Mouse (Mus musculus): ENCODE data around the gene Prpf4. TPM values are rescaled to one million over a fixed set of nuclear protein-coding genes. Genes with fewer than 3 reads are reported as not detected.

The Prpf4 gene
- total RNA-seq, 1 experiment, result 32.6 TPM

GRCm38 (mm10) chr4:62391892-62392291, 16.7 kb upstream of the Prpf4 start:
- no peak for TF ChIP-seq ZNF384 (IDR thresholded peaks at IDR 0.05; ENCODE audit: low read depth, low read length)
- TF ChIP-seq ZC3H11A (IDR thresholded peaks at IDR 0.05; ENCODE audit: borderline replicate concordance, low read depth, low read length), result no peak
- no peak for TF ChIP-seq MAFK (IDR thresholded peaks at IDR 0.05; ENCODE audit: insufficient read depth, low read depth, low read length)
- TF ChIP-seq HCFC1 (IDR thresholded peaks at IDR 0.05; ENCODE audit: borderline replicate concordance, insufficient read depth, low read length), result no peak
- no peak for TF ChIP-seq CHD2 (IDR thresholded peaks at IDR 0.05; ENCODE audit: low read depth, low read length)
- Histone ChIP-seq H3K36me3 (ENCODE audit: control insufficient read depth, insufficient read depth, low read length, poor library complexity, severe bottlenecking) (peaks cover 14% of the 10 kb centered on the region), H3K9ac (ENCODE audit: insufficient read depth, low read depth, low read length, poor library complexity, severe bottlenecking) (no peak overlapping the region), H3K4me3 (ENCODE audit: insufficient read depth in 1 of 2, low read depth in 1 of 2, low read length in 2 of 2, poor library complexity in 1 of 2, severe bottlenecking in 1 of 2) (no peak overlapping the region), H3K4me1 (ENCODE audit: control insufficient read depth in 2 of 2, insufficient read depth in 2 of 2, low read length in 2 of 2, poor library complexity in 1 of 2) (no peaks in the 10 kb centered on the region; a peak in 1 of 4 replicates), H3K9me3 (ENCODE audit: control insufficient read depth, insufficient read depth, low read depth, low read length) (no peaks in the 10 kb centered on the region), H3K27ac (ENCODE audit: insufficient read depth, low read depth, low read length, poor library complexity, severe bottlenecking) (no peak overlapping the region)
- in situ Hi-C loops (cut with MboI; ENCODE audit: low sequenced_read_pairs in 2 of 2, unreplicated experiment in 2 of 2), result no loop called here
- no peak for DNase-seq (ENCODE audit: low read depth, low spot score)

GRCm38 (mm10) chr4:62393459-62393858, 15.1 kb upstream of the Prpf4 start:
- in situ Hi-C loops (cut with MboI; ENCODE audit: low sequenced_read_pairs in 2 of 2, unreplicated experiment in 2 of 2), result no loop called here
- no peak for DNase-seq (ENCODE audit: low read depth, low spot score)

GRCm38 (mm10) chr4:62395806-62396205, 12.8 kb upstream of the Prpf4 start:
- TF ChIP-seq ZC3H11A (IDR thresholded peaks at IDR 0.05; ENCODE audit: borderline replicate concordance, low read depth, low read length) (no peak), ZNF384 (IDR thresholded peaks at IDR 0.05; ENCODE audit: low read depth, low read length) (no peak), CHD2 (IDR thresholded peaks at IDR 0.05; ENCODE audit: low read depth, low read length) (no peak), HCFC1 (IDR thresholded peaks at IDR 0.05; ENCODE audit: borderline replicate concordance, insufficient read depth, low read length) (no peak), MAFK (IDR thresholded peaks at IDR 0.05; ENCODE audit: insufficient read depth, low read depth, low read length) (no peak)
- Histone ChIP-seq H3K9ac (ENCODE audit: insufficient read depth, low read depth, low read length, poor library complexity, severe bottlenecking) (no peak overlapping the region), H3K4me3 (ENCODE audit: insufficient read depth in 1 of 2, low read depth in 1 of 2, low read length in 2 of 2, poor library complexity in 1 of 2, severe bottlenecking in 1 of 2) (no peak overlapping the region), H3K9me3 (ENCODE audit: control insufficient read depth, insufficient read depth, low read depth, low read length) (no peaks in the 10 kb centered on the region), H3K36me3 (ENCODE audit: control insufficient read depth, insufficient read depth, low read length, poor library complexity, severe bottlenecking) (peaks cover 22% of the 10 kb centered on the region), H3K4me1 (ENCODE audit: control insufficient read depth in 2 of 2, insufficient read depth in 2 of 2, low read length in 2 of 2, poor library complexity in 1 of 2) (peaks cover 0 to 6% of the 10 kb centered on the region in 2 experiments; a peak in 2 of 4 replicates), H3K27ac (ENCODE audit: insufficient read depth, low read depth, low read length, poor library complexity, severe bottlenecking) (no peak overlapping the region)
- DNase-seq (ENCODE audit: low read depth, low spot score), result no peak
- in situ Hi-C loops (cut with MboI; ENCODE audit: low sequenced_read_pairs in 2 of 2, unreplicated experiment in 2 of 2), result no loop called here

More at GRCm38 (mm10) chr4:62393459-62393858, 15.1 kb upstream of the Prpf4 start:
- Histone ChIP-seq H3K9ac (ENCODE audit: insufficient read depth, low read depth, low read length, poor library complexity, severe bottlenecking) (peak overlapping the region; percentile 15; the same call in 1 of the 2 replicates), H3K4me3 (ENCODE audit: insufficient read depth in 1 of 2, low read depth in 1 of 2, low read length in 2 of 2, poor library complexity in 1 of 2, severe bottlenecking in 1 of 2) (no peak overlapping the region), H3K27ac (ENCODE audit: insufficient read depth, low read depth, low read length, poor library complexity, severe bottlenecking) (peak overlapping the region; percentile 18; the same call in 1 of the 2 replicates), H3K4me1 (ENCODE audit: control insufficient read depth in 2 of 2, insufficient read depth in 2 of 2, low read length in 2 of 2, poor library complexity in 1 of 2) (no peaks in the 10 kb centered on the region; a peak in 2 of 4 replicates), H3K9me3 (ENCODE audit: control insufficient read depth, insufficient read depth, low read depth, low read length) (no peaks in the 10 kb centered on the region), H3K36me3 (ENCODE audit: control insufficient read depth, insufficient read depth, low read length, poor library complexity, severe bottlenecking) (peaks cover 14% of the 10 kb centered on the region)
- TF ChIP-seq ZNF384 (IDR thresholded peaks at IDR 0.05; ENCODE audit: low read depth, low read length) (no peak), ZC3H11A (IDR thresholded peaks at IDR 0.05; ENCODE audit: borderline replicate concordance, low read depth, low read length) (no peak), HCFC1 (IDR thresholded peaks at IDR 0.05; ENCODE audit: borderline replicate concordance, insufficient read depth, low read length) (no peak), MAFK (IDR thresholded peaks at IDR 0.05; ENCODE audit: insufficient read depth, low read depth, low read length) (no peak), CHD2 (IDR thresholded peaks at IDR 0.05; ENCODE audit: low read depth, low read length) (no peak)

GRCm38 (mm10) chr4:62397616-62398365, 10.8 kb upstream of the Prpf4 start:
- Histone ChIP-seq H3K27ac (ENCODE audit: insufficient read depth, low read depth, low read length, poor library complexity, severe bottlenecking) (no peak overlapping the region; the same call in 1 of the 2 replicates), H3K9me3 (ENCODE audit: control insufficient read depth, insufficient read depth, low read depth, low read length) (no peaks in the 10 kb centered on the region), H3K9ac (ENCODE audit: insufficient read depth, low read depth, low read length, poor library complexity, severe bottlenecking) (no peak overlapping the region), H3K4me3 (ENCODE audit: insufficient read depth in 1 of 2, low read depth in 1 of 2, low read length in 2 of 2, poor library complexity in 1 of 2, severe bottlenecking in 1 of 2) (no peak overlapping the region), H3K4me1 (ENCODE audit: control insufficient read depth in 2 of 2, insufficient read depth in 2 of 2, low read length in 2 of 2, poor library complexity in 1 of 2) (peaks cover 0 to 6% of the 10 kb centered on the region in 2 experiments; a peak in 2 of 4 replicates), H3K36me3 (ENCODE audit: control insufficient read depth, insufficient read depth, low read length, poor library complexity, severe bottlenecking) (peaks cover 29% of the 10 kb centered on the region)
- DNase-seq (ENCODE audit: low read depth, low spot score), result no peak
- TF ChIP-seq ZNF384 (IDR thresholded peaks at IDR 0.05; ENCODE audit: low read depth, low read length) (no peak), CHD2 (IDR thresholded peaks at IDR 0.05; ENCODE audit: low read depth, low read length) (no peak), HCFC1 (IDR thresholded peaks at IDR 0.05; ENCODE audit: borderline replicate concordance, insufficient read depth, low read length) (no peak), ZC3H11A (IDR thresholded peaks at IDR 0.05; ENCODE audit: borderline replicate concordance, low read depth, low read length) (no peak), MAFK (IDR thresholded peaks at IDR 0.05; ENCODE audit: insufficient read depth, low read depth, low read length) (no peak)
- in situ Hi-C loops (cut with MboI; ENCODE audit: low sequenced_read_pairs in 2 of 2, unreplicated experiment in 2 of 2), result no loop called here
